Mouse (Mus musculus) bone marrow macrophage, adult 2 months (primary cell): Measurements from ENCODE around the gene Sestd1. TPM values are rescaled to one million over a fixed set of nuclear protein-coding genes. Genes with fewer than 3 reads are reported as not detected.

ENCODE experiments used
- H3K27ac ChIP-seq: 2 replicates; pipeline ENCODE4 v1.5.1; 2012; ENCODE audit warnings: low read depth, low read length; ENCODE audit not compliant: insufficient read depth
- H3K4me1 ChIP-seq: 2 replicates; pipeline ENCODE4 v1.6.1; 2012; ENCODE audit warnings: low read length; ENCODE audit not compliant: control insufficient read depth, insufficient read depth
- H3K4me3 ChIP-seq: 2 replicates; pipeline ENCODE4 v1.5.1; 2012; ENCODE audit warnings: mild to moderate bottlenecking, low read length, moderate library complexity; ENCODE audit not compliant: insufficient read depth
- CTCF ChIP-seq: IDR thresholded peaks from 2 replicates; pipeline ENCODE4 v1.5.1; 2012; ENCODE audit warnings: low read depth, mild to moderate bottlenecking, low read length, moderate library complexity
- POLR2A ChIP-seq: IDR thresholded peaks from 2 replicates; pipeline ENCODE4 v1.6.1; 2012; ENCODE audit warnings: mild to moderate bottlenecking, low read depth, low read length, borderline replicate concordance
- polyA plus RNA-seq: library from polyadenylated mRNA; stranded (reverse); fragments of >200 nt; gene quantifications from 2 replicates; pipeline ENCODE4 v1.2.4, GENCODE M21; 2012; ENCODE audit not compliant: missing spikeins, insufficient read depth, insufficient read length

Sestd1 gene
- polyA plus RNA-seq, 1 experiment: 42.1 TPM

DNA sequence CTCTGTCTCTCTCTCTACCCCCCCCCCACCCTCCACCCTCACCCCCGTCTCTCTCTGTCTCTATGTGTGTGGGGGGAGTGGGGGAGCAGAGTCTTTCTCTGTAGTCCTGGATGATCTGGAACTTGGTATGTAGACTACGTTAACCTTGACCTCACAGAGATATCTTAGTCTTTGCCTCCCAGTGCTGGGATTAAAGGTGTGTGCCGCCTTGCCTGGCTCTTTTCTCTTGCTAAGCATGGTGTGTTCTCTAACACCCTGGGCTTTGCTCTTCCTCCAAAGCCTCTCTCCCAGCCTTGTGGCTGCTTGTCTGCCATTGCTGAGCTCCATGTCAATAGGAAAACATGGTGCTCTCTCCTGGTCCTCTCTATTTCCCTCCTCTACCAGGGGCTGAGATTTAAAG is 23.3 kb upstream of the Sestd1 start:
- H3K4me1 ChIP-seq: peaks cover 8% of the 10 kb centered on the region
- TF ChIP-seq CTCF (no peak), POLR2A (no peak)
- H3K4me3 ChIP-seq: no peak overlapping the region
- H3K27ac ChIP-seq: no peak overlapping the region

DNA sequence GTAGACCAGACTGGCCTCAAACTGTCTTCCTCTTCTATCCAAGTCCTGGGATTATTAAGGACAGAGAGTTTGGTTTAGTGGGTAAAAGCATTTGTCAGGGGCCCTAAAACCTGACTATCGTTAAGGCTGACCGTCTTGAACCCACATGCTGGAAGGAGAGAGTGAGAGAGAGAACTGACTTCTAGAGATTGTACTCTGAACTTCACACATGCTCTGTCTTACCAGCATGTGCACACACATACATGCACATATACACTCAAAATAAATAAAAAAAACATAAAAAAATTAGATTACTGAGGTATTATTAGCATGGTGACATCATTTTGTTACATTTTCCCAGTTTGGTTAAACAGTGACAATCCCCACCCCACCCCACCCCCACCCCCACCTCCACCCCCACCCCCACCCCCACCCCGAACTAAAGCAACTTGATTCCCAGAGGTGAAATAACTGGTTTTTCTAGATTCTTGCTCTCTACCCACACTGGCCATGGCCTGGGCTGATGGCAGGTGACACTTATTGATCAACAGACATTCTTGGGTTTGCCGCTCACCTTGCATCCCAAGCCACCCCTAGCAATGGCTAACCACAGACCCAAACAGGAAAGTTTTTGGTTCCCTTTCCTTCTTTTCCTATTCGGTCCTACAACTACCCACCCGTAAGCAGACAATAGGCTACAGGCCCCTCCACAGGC is 22.4 kb upstream of the Sestd1 start:
- peaks cover 8% of the 10 kb centered on the region for H3K4me1 ChIP-seq
- H3K4me3 ChIP-seq: no peak overlapping the region
- no peak overlapping the region for H3K27ac ChIP-seq
- TF ChIP-seq CTCF (no peak), POLR2A (no peak)

DNA sequence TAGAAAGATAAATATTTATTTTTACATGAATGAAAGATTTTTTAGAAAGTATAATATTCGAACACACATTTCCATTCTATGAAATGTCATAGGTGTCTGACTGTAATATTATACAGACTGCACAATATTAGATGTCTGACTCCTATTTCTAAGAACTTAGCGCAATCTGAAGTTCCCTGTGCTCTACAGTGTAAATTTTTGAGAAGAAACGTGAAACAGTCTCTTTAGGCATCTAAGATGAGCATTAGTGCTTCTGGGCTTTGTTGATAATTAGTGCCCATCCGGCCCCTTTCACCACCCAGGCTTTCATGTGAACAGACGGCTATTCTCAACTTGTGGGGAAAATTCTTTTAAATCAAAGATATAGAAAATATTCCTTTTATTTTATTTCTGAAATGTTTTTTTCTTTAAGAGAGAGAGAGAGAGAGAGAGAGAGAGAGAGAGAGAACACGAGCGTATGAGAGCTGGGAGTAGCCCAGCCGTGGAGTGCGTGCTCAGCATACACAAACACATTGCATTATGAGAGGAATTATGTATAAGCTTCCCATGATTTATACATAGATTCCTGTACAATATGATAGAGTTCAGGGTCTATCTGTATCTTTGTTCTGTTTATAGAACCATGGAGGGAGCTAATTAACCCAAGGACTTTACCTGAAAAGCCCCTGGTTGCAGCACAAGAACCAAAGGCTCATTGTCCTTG is 21.4 kb upstream of the Sestd1 start:
- no peak for TF ChIP-seq CTCF
- TF ChIP-seq POLR2A: no peak
- Histone ChIP-seq H3K27ac (no peak overlapping the region), H3K4me1 (peaks cover 8% of the 10 kb centered on the region), H3K4me3 (no peak overlapping the region)

DNA sequence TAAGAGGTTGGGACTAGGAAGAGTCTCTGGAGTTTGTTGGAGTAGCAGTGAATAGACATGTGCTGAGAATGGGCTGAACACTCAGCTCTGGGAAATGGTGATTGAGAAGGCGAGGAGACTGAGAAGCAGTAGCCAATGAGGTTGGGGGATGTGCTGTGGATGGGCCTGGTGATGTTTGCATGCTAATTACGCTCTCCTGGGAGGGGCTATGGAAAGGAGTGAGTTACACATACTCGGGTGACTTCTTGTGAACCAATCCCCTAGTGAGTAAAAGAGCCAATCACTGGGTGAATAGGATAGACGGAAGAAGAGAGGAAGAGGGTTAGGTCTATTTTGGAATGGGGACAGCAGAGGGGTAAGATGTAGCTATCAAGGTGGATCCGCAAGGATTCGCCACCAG is 9.3 kb upstream of the Sestd1 start:
- Histone ChIP-seq H3K4me3 (no peak overlapping the region), H3K4me1 (peaks cover 30% of the 10 kb centered on the region), H3K27ac (no peak overlapping the region)
- TF ChIP-seq CTCF (no peak), POLR2A (no peak)

DNA sequence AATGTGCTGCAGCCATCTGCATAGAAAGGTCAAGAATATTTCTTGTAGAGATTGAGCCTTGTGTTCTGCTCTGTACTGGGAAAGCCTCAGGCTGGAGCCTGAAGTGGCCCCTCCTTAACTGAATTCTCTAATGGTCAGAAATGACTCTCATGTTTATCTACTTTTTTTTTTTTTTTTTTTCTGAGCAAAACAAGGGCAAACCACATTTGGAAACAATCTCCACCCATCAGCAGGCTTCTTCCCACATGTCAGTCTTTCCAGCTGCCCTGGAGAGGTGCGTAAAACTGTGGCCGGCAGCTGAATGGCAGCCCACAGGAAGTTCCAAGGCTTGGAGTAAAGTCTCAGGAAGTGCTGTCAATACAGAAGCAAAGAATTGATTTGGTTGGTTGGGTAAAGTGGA is 6.4 kb upstream of the Sestd1 start:
- Histone ChIP-seq H3K27ac (no peak overlapping the region), H3K4me1 (peaks cover 51% of the 10 kb centered on the region), H3K4me3 (no peak overlapping the region)
- TF ChIP-seq CTCF: no peak
- TF ChIP-seq POLR2A: no peak

DNA sequence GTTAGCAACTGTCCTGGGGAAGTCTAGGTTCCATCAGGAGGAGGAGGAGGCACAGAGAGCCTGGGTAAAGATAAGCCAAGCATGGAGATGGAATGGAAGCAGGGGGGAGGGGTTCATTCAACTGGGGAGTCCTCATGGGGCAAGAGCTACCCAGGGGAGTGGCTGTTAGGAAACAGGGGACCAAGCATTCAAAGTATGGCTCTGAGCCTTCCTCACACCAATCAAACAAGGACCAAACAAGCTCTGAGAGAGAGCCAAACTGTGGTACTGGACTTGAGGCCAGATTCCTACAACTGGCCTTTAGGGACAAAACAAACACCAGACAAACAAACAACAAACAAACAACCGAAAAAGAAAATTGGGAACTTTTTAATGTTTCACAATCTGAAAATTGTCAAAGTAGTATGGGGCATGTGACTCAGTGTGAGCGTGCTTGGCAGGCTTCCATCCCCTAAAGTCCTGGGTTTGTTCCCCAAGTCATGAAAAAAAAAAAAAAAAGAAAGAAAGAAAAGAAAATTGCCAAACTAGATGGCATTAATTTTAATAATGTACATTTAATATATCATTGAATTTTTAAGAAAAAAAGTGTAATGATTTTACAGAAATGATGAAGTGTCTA is 4.0 kb upstream of the Sestd1 start:
- Histone ChIP-seq H3K4me1 (peaks cover 53% of the 10 kb centered on the region), H3K27ac (peak overlapping the region; percentile 94), H3K4me3 (no peak overlapping the region)
- TF ChIP-seq POLR2A: no peak
- TF ChIP-seq CTCF: no peak

DNA sequence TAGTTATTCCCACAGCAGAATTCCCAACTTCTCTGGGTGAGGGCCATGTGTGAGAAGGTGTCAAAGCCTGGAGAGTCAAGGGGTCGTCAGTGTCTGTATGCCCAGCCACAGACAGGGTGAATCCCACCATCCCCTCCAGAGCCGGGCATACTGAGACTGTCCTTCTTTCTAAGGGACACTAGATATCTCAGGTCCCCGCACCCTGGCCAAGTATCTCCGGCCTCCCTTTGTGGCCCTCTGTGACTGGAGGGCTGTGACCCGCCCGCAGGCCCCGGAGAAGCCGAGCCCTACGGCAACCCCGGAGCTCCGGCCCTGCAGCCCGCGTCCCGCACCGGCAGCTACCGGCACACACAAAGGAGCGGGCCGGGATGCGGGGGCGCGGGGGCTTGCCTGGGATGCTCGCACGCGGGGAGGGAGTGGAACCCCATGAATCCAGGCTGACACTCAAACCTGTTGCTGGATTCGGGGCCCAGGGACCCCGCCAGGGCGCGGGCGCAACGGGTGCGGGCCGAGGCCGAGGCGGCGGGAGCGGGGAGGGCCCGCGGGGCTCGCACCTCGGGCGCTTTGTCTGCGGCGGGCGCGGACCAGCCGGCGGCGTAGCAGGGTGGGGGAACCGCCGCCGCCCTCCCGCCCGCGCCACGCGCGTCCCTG is 406 bp downstream of the Sestd1 start:
- Histone ChIP-seq H3K27ac (peak overlapping the region; percentile 100), H3K4me1 (peaks cover 56% of the 10 kb centered on the region), H3K4me3 (peak overlapping the region; percentile 85)
- no peak for TF ChIP-seq POLR2A
- no peak for TF ChIP-seq CTCF

DNA sequence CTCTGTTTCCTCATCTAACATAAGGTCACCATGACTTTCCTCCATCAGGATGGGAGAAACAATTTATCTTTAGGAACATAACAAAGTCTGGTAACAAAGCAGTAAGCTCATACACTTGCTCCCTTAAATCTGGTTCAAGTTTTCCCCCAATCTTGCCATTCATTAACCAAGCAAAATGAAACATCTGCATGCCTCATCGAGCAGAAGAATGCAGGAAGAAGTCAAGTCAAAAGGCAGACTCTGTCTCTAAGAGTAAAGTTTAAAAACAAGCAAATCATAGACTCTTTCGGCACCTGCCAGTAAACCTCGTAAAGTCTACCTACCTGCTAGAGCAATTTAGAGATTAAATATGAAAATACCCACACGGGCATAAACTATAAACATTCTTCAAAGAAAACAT is 3.1 kb downstream of the Sestd1 start:
- Histone ChIP-seq H3K4me1 (peaks cover 59% of the 10 kb centered on the region), H3K27ac (0 out of 2 replicates have a peak overlapping the region, but pooled peaks have one; percentile 16), H3K4me3 (no peak overlapping the region)
- TF ChIP-seq CTCF (no peak), POLR2A (no peak)

DNA sequence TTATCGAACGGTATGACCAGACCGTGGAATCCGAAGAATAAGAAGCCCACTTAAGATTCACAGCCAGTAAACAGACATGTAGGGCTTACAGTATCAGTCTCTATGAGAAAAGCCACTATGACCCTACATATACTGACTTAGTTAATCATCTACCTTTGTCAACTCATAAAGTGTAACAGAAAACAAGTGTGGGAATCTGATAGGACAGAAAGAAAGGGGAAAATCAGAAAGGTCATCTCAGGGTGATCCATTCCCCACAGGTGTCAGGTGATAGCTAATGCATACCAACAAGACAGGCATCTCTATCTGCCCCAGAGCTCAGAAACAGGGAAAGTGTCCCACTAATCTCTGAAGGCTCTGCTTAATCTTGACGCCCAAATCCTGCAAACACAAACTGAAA is 4.5 kb downstream of the Sestd1 start:
- Histone ChIP-seq H3K4me3 (no peak overlapping the region), H3K27ac (peak overlapping the region; percentile 30; the same call in 1 of the 2 replicates), H3K4me1 (peaks cover 57% of the 10 kb centered on the region)
- TF ChIP-seq POLR2A: no peak
- TF ChIP-seq CTCF: no peak
